Mouse (Mus musculus) midbrain, postnatal 0 days (tissue): ENCODE measurements at regions not wholly inside any gene's neighbourhood (a gene's known extent, or its start where the extent isn't known, plus 50 kb on each side); places are given as distances from the start of the nearest gene placed in this dataset.

Source experiments
- ATAC-seq: fragments of 200-750 bp; cut with Nextera tagmentation; 2 replicates; pipeline ENCODE4 v1.8.0; 2017; ENCODE audit warnings: moderate number of reproducible peaks, mild to moderate bottlenecking, moderate TSS enrichment, moderate library complexity; ENCODE audit not compliant: low FRiP score
- DNase-seq: peaks from one replicate; pipeline ENCODE4 v3.0.0-alpha.2; 2015; ENCODE audit warnings: low spot score
- H3K27ac ChIP-seq: fragments of 300-500 bp; sonication (generic); 2 replicates; pipeline ENCODE4 v1.5.1; 2014; ENCODE audit warnings: low read depth, mild to moderate bottlenecking, low read length, mixed read lengths
- H3K27me3 ChIP-seq: fragments of 300-500 bp; sonication (generic); 2 replicates; pipeline ENCODE4 v1.6.1; 2014; ENCODE audit warnings: low read length, control low read depth, mixed read lengths; ENCODE audit not compliant: insufficient read depth
- H3K36me3 ChIP-seq: fragments of 300-500 bp; sonication (generic); 2 replicates; pipeline ENCODE4 v1.6.1; 2014; ENCODE audit warnings: low read length, control low read depth, mixed read lengths; ENCODE audit not compliant: insufficient read depth
- H3K4me1 ChIP-seq: fragments of 300-500 bp; sonication (generic); 2 replicates; pipeline ENCODE4 v1.6.1; 2014; ENCODE audit warnings: mild to moderate bottlenecking, control low read depth, antibody characterized with exemption, low read length, mixed read lengths; ENCODE audit not compliant: insufficient read depth
- H3K4me2 ChIP-seq: fragments of 300-500 bp; sonication (generic); 2 replicates; pipeline ENCODE4 v1.6.1; 2014; ENCODE audit warnings: low read depth, mild to moderate bottlenecking, low read length, mixed read lengths; ENCODE audit not compliant: poor library complexity, severe bottlenecking
- H3K4me3 ChIP-seq: fragments of 300-500 bp; sonication (generic); 2 replicates; pipeline ENCODE4 v1.5.1; 2014; ENCODE audit warnings: low read depth, mild to moderate bottlenecking, low read length, moderate library complexity
- H3K9ac ChIP-seq: fragments of 300-500 bp; sonication (generic); replicated peaks from 2 replicates; pipeline ENCODE4 v1.6.1; 2014; ENCODE audit warnings: mild to moderate bottlenecking, low read length, moderate library complexity, mixed read lengths; ENCODE audit not compliant: poor library complexity, severe bottlenecking
- H3K9me3 ChIP-seq: fragments of 300-500 bp; sonication (generic); 2 replicates; pipeline ENCODE4 v1.6.1; 2016; ENCODE audit warnings: low read length, control low read depth
- CTCF ChIP-seq: IDR thresholded peaks from 2 replicates; pipeline ENCODE4 v1.5.1; 2016; ENCODE audit warnings: antibody characterized with exemption, mild to moderate bottlenecking
- WGBS: fragments of 180-500 bp; shearing (Covaris S2); extraction: QIAGEN DNeasy Blood & Tissue Kit; methylation state at CpG from one replicate; pipeline ENCODE4 v1.1.7; 2014; 5-methylcytosine and 5-hydroxymethylcytosine counted together

- no peak for DNase-seq
- no peak overlapping the region for H3K4me2 ChIP-seq
- H3K27ac ChIP-seq: no peak overlapping the region
- no peaks in the 10 kb centered on the region for H3K27me3 ChIP-seq
- no peaks in the 10 kb centered on the region for H3K9me3 ChIP-seq
- no peaks in the 10 kb centered on the region for H3K36me3 ChIP-seq
- ATAC-seq: no peak
- H3K4me1 ChIP-seq: peaks cover 8% of the 10 kb centered on the region; the same call in 1 of the 2 replicates
- H3K9ac ChIP-seq: no peak overlapping the region
- no peak overlapping the region for H3K4me3 ChIP-seq
- no peak for TF ChIP-seq CTCF
- 88% methylated on average over 5 of the region's 5 CpGs for WGBS
Measured at GRCm38 (mm10) chr9:61721851-61722250, 192.5 kb downstream of the Rplp1 start.

GRCm38 (mm10) chr9:61721071-61721470 lies 193.3 kb downstream of the Rplp1 start:
- Histone ChIP-seq H3K9me3 (no peaks in the 10 kb centered on the region), H3K36me3 (no peaks in the 10 kb centered on the region), H3K27ac (no peak overlapping the region), H3K27me3 (no peaks in the 10 kb centered on the region), H3K4me1 (peaks cover 8% of the 10 kb centered on the region; the same call in 1 of the 2 replicates), H3K9ac (no peak overlapping the region), H3K4me2 (no peak overlapping the region), H3K4me3 (no peak overlapping the region)
- WGBS: 30% methylated on average over 4 of the region's 4 CpGs
- no peak for ATAC-seq
- no peak for TF ChIP-seq CTCF
- no peak for DNase-seq

- H3K27me3 ChIP-seq: no peaks in the 10 kb centered on the region; the same call in 1 of the 2 replicates
- no peaks in the 10 kb centered on the region for H3K36me3 ChIP-seq
- no peak overlapping the region for H3K4me2 ChIP-seq
- WGBS: 24% methylated on average over 5 of the region's 5 CpGs
- H3K4me1 ChIP-seq: peaks cover 8% of the 10 kb centered on the region; the same call in 1 of the 2 replicates
- DNase-seq: peak; percentile 48
- H3K4me3 ChIP-seq: no peak overlapping the region
- ATAC-seq: no peak
- TF ChIP-seq CTCF: no peak
- H3K27ac ChIP-seq: no peak overlapping the region
- no peak overlapping the region for H3K9ac ChIP-seq
- no peaks in the 10 kb centered on the region for H3K9me3 ChIP-seq
Measured at GRCm38 (mm10) chr9:61720206-61720605, 194.1 kb downstream of the Rplp1 start.

GRCm38 (mm10) chr9:61716751-61717150 lies 197.6 kb downstream of the Rplp1 start:
- ATAC-seq (no peak), DNase-seq (no peak)
- Histone ChIP-seq H3K4me2 (no peak overlapping the region), H3K27me3 (no peaks in the 10 kb centered on the region; the same call in 1 of the 2 replicates), H3K4me1 (peaks cover 8% of the 10 kb centered on the region; the same call in 1 of the 2 replicates), H3K27ac (no peak overlapping the region), H3K9ac (no peak overlapping the region), H3K4me3 (no peak overlapping the region), H3K9me3 (no peaks in the 10 kb centered on the region), H3K36me3 (no peaks in the 10 kb centered on the region)
- WGBS: 62% methylated on average over 4 of the region's 4 CpGs
- TF ChIP-seq CTCF: no peak

- Histone ChIP-seq H3K9ac (no peak overlapping the region), H3K4me2 (no peak overlapping the region), H3K9me3 (no peaks in the 10 kb centered on the region), H3K27ac (no peak overlapping the region), H3K27me3 (no peaks in the 10 kb centered on the region; the same call in 1 of the 2 replicates), H3K4me3 (no peak overlapping the region), H3K36me3 (no peaks in the 10 kb centered on the region), H3K4me1 (0 out of 2 replicates have a peak, but pooled peaks cover under 1% of the 10 kb centered on the region)
- ATAC-seq (no peak), DNase-seq (peak; percentile 62)
- TF ChIP-seq CTCF: no peak
- 22% methylated on average over 19 of the region's 19 CpGs for WGBS
Measured at GRCm38 (mm10) chr9:61714331-61715035, 199.9 kb downstream of the Rplp1 start.

GRCm38 (mm10) chr9:61713806-61714205 lies 200.5 kb downstream of the Rplp1 start:
- no peak for DNase-seq
- no peak for TF ChIP-seq CTCF
- Histone ChIP-seq H3K4me2 (no peak overlapping the region), H3K36me3 (no peaks in the 10 kb centered on the region), H3K9ac (no peak overlapping the region), H3K4me1 (no peaks in the 10 kb centered on the region), H3K27me3 (no peaks in the 10 kb centered on the region; the same call in 1 of the 2 replicates), H3K4me3 (no peak overlapping the region), H3K27ac (no peak overlapping the region), H3K9me3 (no peaks in the 10 kb centered on the region)
- 63% methylated on average over 7 of the region's 7 CpGs for WGBS
- no peak for ATAC-seq
